Mouse (Mus musculus): ENCODE measurements at regions not wholly inside any gene's neighbourhood (a gene's known extent, or its start where the extent isn't known, plus 50 kb on each side); places are given as distances from the start of the nearest gene placed in this dataset.

DNA sequence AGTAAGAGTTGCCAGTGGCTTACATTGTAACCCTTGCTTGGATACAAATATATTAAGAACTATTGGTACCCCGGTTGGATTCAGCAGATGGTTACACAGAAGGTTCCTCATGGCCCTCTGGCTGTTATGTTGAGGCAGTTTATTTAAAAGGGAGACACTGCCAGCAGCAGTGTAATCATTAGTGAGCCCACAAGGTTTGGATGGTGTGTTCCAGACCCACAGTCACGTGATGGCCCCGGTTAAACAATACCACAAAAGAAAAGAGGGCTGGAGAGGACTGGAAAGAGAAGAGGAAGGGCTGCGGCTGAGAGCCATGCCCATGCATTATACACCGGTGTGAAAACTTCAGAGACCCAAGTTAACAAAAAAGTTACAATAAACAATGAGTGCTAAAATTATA lies 392.4 kb upstream of the Pmfbp1 start:
- Histone ChIP-seq H3K4me1 (ENCODE audit: control insufficient read depth, insufficient read depth, insufficient read length, low read length) (no peaks in the 10 kb centered on the region), H3K4me3 (ENCODE audit: low read depth, low read length) (no peak overlapping the region), H3K36me3 (ENCODE audit: control insufficient read depth, insufficient read depth, low read length) (no peaks in the 10 kb centered on the region), H3K27me3 (ENCODE audit: control insufficient read depth, insufficient read depth, low read length) (no peaks in the 10 kb centered on the region), H3K27ac (ENCODE audit: insufficient read depth, low read depth, low read length) (no peak overlapping the region)
- no peak for TF ChIP-seq CTCF (IDR thresholded peaks at IDR 0.05; ENCODE audit: extremely low read depth, insufficient read length, insufficient replicate concordance, low read depth, low read length)
- no peak for TF ChIP-seq POLR2A (IDR thresholded peaks at IDR 0.05; ENCODE audit: low read depth, low read length)
- WGBS: 76% methylated on average over 5 of the region's 5 CpGs

DNA sequence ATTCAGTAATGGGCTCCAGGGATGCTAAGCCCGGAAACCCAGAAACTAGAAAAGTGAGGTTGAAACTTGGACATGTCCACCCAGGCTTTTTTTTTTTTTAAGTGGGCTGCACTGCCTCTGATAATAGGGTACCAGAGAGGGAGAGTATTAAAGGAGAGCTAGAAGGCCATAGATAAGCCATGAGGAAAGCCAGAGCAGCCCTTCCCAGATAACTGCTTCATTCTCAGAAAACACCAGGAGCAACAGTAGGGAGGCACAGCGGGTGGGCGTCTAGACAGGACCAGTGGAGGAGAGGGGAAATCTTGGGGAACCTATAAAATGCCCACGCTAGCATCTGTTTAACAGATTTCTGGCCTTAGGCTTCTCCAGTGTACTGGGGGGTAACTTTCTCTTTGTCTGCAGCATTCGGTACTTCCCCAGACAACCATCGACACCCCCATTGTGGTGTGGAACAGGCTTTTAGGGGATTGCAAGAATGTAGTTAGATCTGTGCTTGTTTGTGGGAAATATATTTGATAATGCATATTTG lies 389.0 kb upstream of the Pmfbp1 start:
- H3K27me3 ChIP-seq (ENCODE audit: control insufficient read depth, insufficient read depth, low read length): no peaks in the 10 kb centered on the region
- no peak for TF ChIP-seq POLR2A (IDR thresholded peaks at IDR 0.05; ENCODE audit: low read depth, low read length)
- no peak for TF ChIP-seq CTCF (IDR thresholded peaks at IDR 0.05; ENCODE audit: extremely low read depth, insufficient read length, insufficient replicate concordance, low read depth, low read length)
- 77% methylated on average over 6 of the region's 6 CpGs for WGBS
- H3K4me3 ChIP-seq (ENCODE audit: low read depth, low read length): no peak overlapping the region
- H3K27ac ChIP-seq (ENCODE audit: insufficient read depth, low read depth, low read length): no peak overlapping the region
- no peaks in the 10 kb centered on the region for H3K4me1 ChIP-seq (ENCODE audit: control insufficient read depth, insufficient read depth, insufficient read length, low read length)
- no peaks in the 10 kb centered on the region for H3K36me3 ChIP-seq (ENCODE audit: control insufficient read depth, insufficient read depth, low read length)

DNA sequence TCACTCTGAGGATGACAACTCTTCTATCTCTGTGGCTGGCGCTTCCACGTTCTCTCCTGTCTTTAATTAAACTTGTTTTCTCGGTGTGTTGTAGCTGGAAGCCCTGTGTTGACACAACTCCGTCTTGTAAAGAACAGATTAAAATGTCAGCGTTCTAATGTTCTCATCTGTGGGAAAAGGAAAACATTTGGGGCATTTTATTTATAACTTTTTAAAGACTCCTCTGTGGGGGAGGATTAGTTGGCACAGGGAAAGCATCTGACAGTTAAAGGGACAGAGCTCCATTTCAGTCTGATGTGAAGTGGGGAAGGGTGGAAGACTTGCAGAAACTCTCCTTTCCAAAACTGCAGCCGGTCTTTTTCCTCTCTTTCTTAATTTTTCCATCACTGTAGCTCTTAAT lies 388.1 kb upstream of the Pmfbp1 start:
- no peak for TF ChIP-seq POLR2A (IDR thresholded peaks at IDR 0.05; ENCODE audit: low read depth, low read length)
- TF ChIP-seq CTCF (IDR thresholded peaks at IDR 0.05; ENCODE audit: extremely low read depth, insufficient read length, insufficient replicate concordance, low read depth, low read length): no peak
- H3K4me1 ChIP-seq (ENCODE audit: control insufficient read depth, insufficient read depth, insufficient read length, low read length): no peaks in the 10 kb centered on the region
- H3K27me3 ChIP-seq (ENCODE audit: control insufficient read depth, insufficient read depth, low read length): no peaks in the 10 kb centered on the region
- WGBS: 42% methylated on average over 6 of the region's 6 CpGs
- no peak overlapping the region for H3K4me3 ChIP-seq (ENCODE audit: low read depth, low read length)
- no peak overlapping the region for H3K27ac ChIP-seq (ENCODE audit: insufficient read depth, low read depth, low read length)
- no peaks in the 10 kb centered on the region for H3K36me3 ChIP-seq (ENCODE audit: control insufficient read depth, insufficient read depth, low read length)

DNA sequence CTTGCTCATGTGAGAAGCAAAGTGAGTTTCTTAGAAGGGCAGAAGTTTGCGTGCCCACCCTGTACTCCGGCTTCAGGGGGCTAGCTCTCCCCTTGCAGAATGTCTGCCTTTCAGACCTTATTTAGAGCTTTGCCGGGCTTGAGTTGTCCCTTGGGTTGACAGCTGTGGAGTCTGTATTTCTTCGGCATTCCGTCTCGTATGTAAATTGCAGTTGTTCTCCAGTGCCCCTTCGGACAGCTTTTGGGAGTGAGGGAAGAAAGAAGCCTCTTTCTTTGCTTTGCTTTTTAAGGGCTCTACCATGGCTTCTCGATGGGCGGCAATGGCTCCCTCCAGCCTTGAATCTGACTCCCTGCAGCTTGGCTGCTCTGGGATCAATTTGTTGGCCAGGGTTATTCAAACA lies 386.9 kb upstream of the Pmfbp1 start:
- H3K27me3 ChIP-seq (ENCODE audit: control insufficient read depth, insufficient read depth, low read length): no peaks in the 10 kb centered on the region
- no peaks in the 10 kb centered on the region for H3K36me3 ChIP-seq (ENCODE audit: control insufficient read depth, insufficient read depth, low read length)
- no peak overlapping the region for H3K4me3 ChIP-seq (ENCODE audit: low read depth, low read length)
- H3K4me1 ChIP-seq (ENCODE audit: control insufficient read depth, insufficient read depth, insufficient read length, low read length): no peaks in the 10 kb centered on the region
- H3K27ac ChIP-seq (ENCODE audit: insufficient read depth, low read depth, low read length): no peak overlapping the region
- WGBS: 62% methylated on average over 9 of the region's 9 CpGs
- TF ChIP-seq POLR2A (IDR thresholded peaks at IDR 0.05; ENCODE audit: low read depth, low read length) (no peak), CTCF (IDR thresholded peaks at IDR 0.05; ENCODE audit: extremely low read depth, insufficient read length, insufficient replicate concordance, low read depth, low read length) (no peak)

DNA sequence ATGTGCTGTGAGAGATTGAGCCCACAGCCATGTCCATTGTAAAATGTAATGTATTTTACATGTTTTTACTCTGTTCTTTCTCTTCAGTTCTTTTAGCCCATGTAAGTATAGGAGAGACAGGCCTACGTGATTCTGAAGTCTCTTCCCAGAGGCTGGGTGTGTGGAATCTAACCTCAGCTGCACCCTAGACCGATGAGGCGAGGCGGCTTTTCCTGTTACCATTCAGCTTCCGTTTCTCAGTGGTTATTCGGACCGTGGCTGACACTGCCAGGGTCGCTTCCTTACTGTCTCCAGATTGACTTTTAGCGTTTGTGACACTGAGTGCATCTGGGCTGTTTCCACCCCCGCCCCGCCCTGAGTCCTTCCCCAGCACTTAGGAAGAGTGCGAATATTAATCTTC lies 386.1 kb upstream of the Pmfbp1 start:
- Histone ChIP-seq H3K4me3 (ENCODE audit: low read depth, low read length) (no peak overlapping the region), H3K27ac (ENCODE audit: insufficient read depth, low read depth, low read length) (no peak overlapping the region), H3K27me3 (ENCODE audit: control insufficient read depth, insufficient read depth, low read length) (no peaks in the 10 kb centered on the region), H3K4me1 (ENCODE audit: control insufficient read depth, insufficient read depth, insufficient read length, low read length) (no peaks in the 10 kb centered on the region), H3K36me3 (ENCODE audit: control insufficient read depth, insufficient read depth, low read length) (no peaks in the 10 kb centered on the region)
- TF ChIP-seq CTCF (IDR thresholded peaks at IDR 0.05; ENCODE audit: extremely low read depth, insufficient read length, insufficient replicate concordance, low read depth, low read length): no peak
- TF ChIP-seq POLR2A (IDR thresholded peaks at IDR 0.05; ENCODE audit: low read depth, low read length): no peak
- WGBS: 54% methylated on average over 12 of the region's 12 CpGs

DNA sequence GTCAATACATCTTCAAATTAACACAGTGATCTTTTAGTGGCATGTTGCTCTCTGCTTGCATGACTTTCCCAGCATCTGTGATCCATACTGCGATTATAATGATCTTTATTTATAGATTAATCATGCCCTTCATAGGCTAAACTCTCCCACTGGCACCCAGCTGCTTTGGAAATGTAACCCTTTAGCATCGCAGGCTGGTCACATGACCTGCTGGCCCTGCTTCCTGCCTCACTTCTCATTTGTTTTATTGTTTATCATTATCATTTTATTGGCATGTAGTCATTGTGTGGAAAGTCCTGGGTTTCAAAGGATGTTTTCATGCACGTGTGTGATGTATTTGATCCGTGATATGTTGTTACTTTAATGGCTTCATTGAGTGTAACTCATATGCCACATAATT lies 384.4 kb upstream of the Pmfbp1 start:
- Histone ChIP-seq H3K36me3 (ENCODE audit: control insufficient read depth, insufficient read depth, low read length) (no peaks in the 10 kb centered on the region), H3K27ac (ENCODE audit: insufficient read depth, low read depth, low read length) (no peak overlapping the region), H3K4me3 (ENCODE audit: low read depth, low read length) (no peak overlapping the region), H3K4me1 (ENCODE audit: control insufficient read depth, insufficient read depth, insufficient read length, low read length) (no peaks in the 10 kb centered on the region), H3K27me3 (ENCODE audit: control insufficient read depth, insufficient read depth, low read length) (no peaks in the 10 kb centered on the region)
- WGBS: 72% methylated on average over 4 of the region's 4 CpGs
- TF ChIP-seq POLR2A (IDR thresholded peaks at IDR 0.05; ENCODE audit: low read depth, low read length) (no peak), CTCF (IDR thresholded peaks at IDR 0.05; ENCODE audit: extremely low read depth, insufficient read length, insufficient replicate concordance, low read depth, low read length) (no peak)

DNA sequence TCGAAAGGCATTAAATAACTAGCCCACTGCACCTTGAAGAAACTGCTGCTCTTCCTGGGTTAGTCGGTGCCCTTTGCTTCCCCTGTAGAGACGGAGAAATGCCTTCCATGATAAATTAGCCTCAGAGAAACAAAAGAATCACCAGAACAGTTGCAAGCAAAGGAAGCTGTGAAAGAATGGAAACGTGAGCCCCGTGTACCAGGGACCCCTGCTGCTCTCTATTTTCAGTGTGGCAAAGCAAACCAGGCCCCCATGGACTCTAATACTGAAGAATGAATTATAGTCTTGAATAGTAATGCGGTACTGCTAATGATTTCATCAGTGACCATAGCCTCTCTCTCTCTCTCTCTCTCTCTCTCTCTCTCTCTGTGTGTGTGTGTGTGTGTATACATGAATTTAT lies 372.1 kb upstream of the Pmfbp1 start:
- Histone ChIP-seq H3K36me3 (ENCODE audit: control insufficient read depth, insufficient read depth, low read length) (no peaks in the 10 kb centered on the region), H3K27me3 (ENCODE audit: control insufficient read depth, insufficient read depth, low read length) (no peaks in the 10 kb centered on the region), H3K4me1 (ENCODE audit: control insufficient read depth, insufficient read depth, insufficient read length, low read length) (no peaks in the 10 kb centered on the region), H3K4me3 (ENCODE audit: low read depth, low read length) (no peak overlapping the region), H3K27ac (ENCODE audit: insufficient read depth, low read depth, low read length) (no peak overlapping the region)
- WGBS: 42% methylated on average over 6 of the region's 6 CpGs
- TF ChIP-seq CTCF (IDR thresholded peaks at IDR 0.05; ENCODE audit: extremely low read depth, insufficient read length, insufficient replicate concordance, low read depth, low read length): no peak
- TF ChIP-seq POLR2A (IDR thresholded peaks at IDR 0.05; ENCODE audit: low read depth, low read length): no peak
